ENCODE assay signal across 8 mouse cellular contexts in the genomic region with DNA sequence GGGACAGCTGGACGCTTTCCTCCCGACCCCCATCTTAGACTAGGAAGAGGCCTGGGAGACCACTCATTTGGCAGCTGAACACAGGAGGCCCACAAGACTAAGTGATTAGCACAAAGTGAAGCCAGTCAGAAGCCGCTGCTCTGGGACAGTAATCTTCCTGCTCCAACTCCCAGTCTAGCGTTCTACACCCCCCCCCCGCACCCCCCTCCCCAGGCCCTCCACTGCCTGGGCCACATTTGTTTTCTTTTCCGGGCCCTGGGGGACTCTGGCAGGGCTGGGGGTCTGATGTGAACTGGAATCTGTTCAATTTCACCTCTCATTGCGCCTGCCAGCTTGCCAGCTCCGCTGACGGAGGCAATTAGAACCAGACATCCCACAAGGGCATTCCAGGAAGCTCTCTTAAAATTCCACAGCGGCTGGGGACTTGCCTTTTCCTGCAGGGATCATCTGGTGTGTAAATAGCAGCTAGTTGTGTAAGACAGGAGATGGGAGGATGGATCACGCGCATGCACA.
DNase-seq lines count a peak whose midpoint lies in the region; ATAC-seq and TF ChIP-seq lines count a peak whose summit lies in the region.

No protein-coding gene starts in this region.

- DNase-seq in right cerebral cortex, adult 18-20 months: peak; percentile 15
- no peak for DNase-seq in right cerebral cortex, postnatal 14 days
- DNase-seq in midbrain, postnatal 0 days (ENCODE audit: low spot score): peak; percentile 56

- H3K27ac ChIP-seq in forebrain, embryonic 13.5 days: peak overlapping the region; percentile 48
- peak overlapping the region; percentile 66 for H3K27ac ChIP-seq in hindbrain, embryonic 13.5 days
- peak overlapping the region; percentile 77 for H3K27ac ChIP-seq in limb, embryonic 13.5 days
- no peak overlapping the region for H3K27ac ChIP-seq in midbrain, postnatal 0 days (ENCODE audit: low read depth, low read length)

- no peak for TF ChIP-seq CTCF in midbrain, postnatal 0 days (IDR thresholded peaks at IDR 0.05)

- no peak overlapping the region for H3K9ac ChIP-seq in forebrain, embryonic 13.5 days
- no peak overlapping the region for H3K9ac ChIP-seq in hindbrain, embryonic 13.5 days
- H3K9ac ChIP-seq in limb, embryonic 13.5 days: no peak overlapping the region
- no peak overlapping the region for H3K9ac ChIP-seq in midbrain, postnatal 0 days (replicated peaks; ENCODE audit: low read length, poor library complexity, severe bottlenecking)

- no peaks in the 10 kb centered on the region for H3K36me3 ChIP-seq in forebrain, embryonic 13.5 days (ENCODE audit: poor library complexity, severe bottlenecking)
- H3K36me3 ChIP-seq in hindbrain, embryonic 13.5 days: no peaks in the 10 kb centered on the region
- no peaks in the 10 kb centered on the region for H3K36me3 ChIP-seq in limb, embryonic 13.5 days
- no peaks in the 10 kb centered on the region for H3K36me3 ChIP-seq in midbrain, postnatal 0 days (ENCODE audit: insufficient read depth, low read length)

- peaks cover 25% of the 10 kb centered on the region for H3K4me1 ChIP-seq in forebrain, embryonic 13.5 days
- H3K4me1 ChIP-seq in hindbrain, embryonic 13.5 days (replicated peaks): peaks cover 25% of the 10 kb centered on the region
- peaks cover 47% of the 10 kb centered on the region for H3K4me1 ChIP-seq in limb, embryonic 13.5 days
- H3K4me1 ChIP-seq in midbrain, postnatal 0 days (ENCODE audit: insufficient read depth, low read length): peaks cover 3% of the 10 kb centered on the region; the same call in 1 of the 2 replicates

- peak; percentile 75 for ATAC-seq in forebrain, embryonic 13.5 days
- ATAC-seq in hindbrain, embryonic 13.5 days (ENCODE audit: low FRiP score): peak; percentile 80
- peak; percentile 80 for ATAC-seq in limb, embryonic 13.5 days (ENCODE audit: low FRiP score, low read depth)
- ATAC-seq in midbrain, postnatal 0 days (ENCODE audit: low FRiP score): no peak
- ATAC-seq in monocyte, adult 5-6 weeks (replicated peaks; ENCODE audit: insufficient number of reproducible peaks, low FRiP score, low TSS enrichment, poor library complexity, severe bottlenecking): no peak
- no peak for ATAC-seq in erythroblast, adult 5-6 weeks (replicated peaks; ENCODE audit: low FRiP score, poor library complexity, severe bottlenecking)

- H3K9me3 ChIP-seq in forebrain, embryonic 13.5 days (replicated peaks): no peaks in the 10 kb centered on the region
- H3K9me3 ChIP-seq in hindbrain, embryonic 13.5 days: no peaks in the 10 kb centered on the region
- no peaks in the 10 kb centered on the region for H3K9me3 ChIP-seq in limb, embryonic 13.5 days
- H3K9me3 ChIP-seq in midbrain, postnatal 0 days (ENCODE audit: low read length): no peaks in the 10 kb centered on the region

- H3K4me2 ChIP-seq in forebrain, embryonic 13.5 days: peak overlapping the region; percentile 45
- peak overlapping the region; percentile 31 for H3K4me2 ChIP-seq in hindbrain, embryonic 13.5 days
- peak overlapping the region; percentile 53 for H3K4me2 ChIP-seq in limb, embryonic 13.5 days (replicated peaks)
- H3K4me2 ChIP-seq in midbrain, postnatal 0 days (ENCODE audit: low read depth, low read length, poor library complexity, severe bottlenecking): no peak overlapping the region

- WGBS in forebrain, embryonic 13.5 days: 7% methylated on average over 11 of the region's 12 CpGs
- 3% methylated on average over 12 of the region's 12 CpGs for WGBS in hindbrain, embryonic 13.5 days
- WGBS in limb, embryonic 13.5 days: under 1% methylated on average over 12 of the region's 12 CpGs
- WGBS in midbrain, postnatal 0 days: 15% methylated on average over 12 of the region's 12 CpGs

- H3K27me3 ChIP-seq in forebrain, embryonic 13.5 days: peaks cover 50% of the 10 kb centered on the region
- H3K27me3 ChIP-seq in hindbrain, embryonic 13.5 days: peaks cover 88% of the 10 kb centered on the region
- H3K27me3 ChIP-seq in limb, embryonic 13.5 days: peaks cover 34% of the 10 kb centered on the region
- H3K27me3 ChIP-seq in midbrain, postnatal 0 days (ENCODE audit: insufficient read depth, low read length): peaks cover 48% of the 10 kb centered on the region

- H3K4me3 ChIP-seq in forebrain, embryonic 13.5 days: no peak overlapping the region
- H3K4me3 ChIP-seq in hindbrain, embryonic 13.5 days: no peak overlapping the region
- peak overlapping the region; percentile 3; the same call in 1 of the 2 replicates for H3K4me3 ChIP-seq in limb, embryonic 13.5 days
- no peak overlapping the region for H3K4me3 ChIP-seq in midbrain, postnatal 0 days (ENCODE audit: low read depth, low read length)

Comparison
In these comparisons a context has a peak if more than half of its experiments do, and no peak if none do; other contexts are left out.
1. ATAC-seq: peak in forebrain, embryonic 13.5 days (single experiment), hindbrain, embryonic 13.5 days (single experiment) and limb, embryonic 13.5 days (single experiment); none in midbrain, postnatal 0 days (single experiment), monocyte, adult 5-6 weeks (single experiment) and erythroblast, adult 5-6 weeks (single experiment).